Mouse (Mus musculus): ENCODE measurements around the gene Ccdc103.

DNA sequence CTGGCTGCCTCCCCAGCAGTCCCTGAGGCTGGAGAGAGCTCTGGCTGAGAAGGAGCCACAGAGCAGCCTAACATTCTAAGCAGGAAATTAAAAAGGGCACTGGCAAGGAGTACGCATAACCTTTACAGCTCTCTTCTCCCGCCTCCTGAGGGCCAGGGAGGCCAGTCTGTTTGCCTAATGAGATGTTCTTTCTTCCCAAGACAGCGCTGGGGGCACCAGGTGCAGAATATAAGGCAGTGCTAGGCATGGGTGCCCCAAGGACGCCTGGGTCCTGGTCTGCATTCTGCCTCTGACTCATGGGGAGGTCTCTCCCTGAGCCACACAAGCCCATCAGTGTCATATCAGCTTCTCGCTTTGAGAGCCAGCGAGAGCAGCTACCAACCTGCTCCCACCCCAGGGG, 40.5 kb downstream of the Ccdc103 start:
- TF ChIP-seq CTCF (IDR thresholded peaks at IDR 0.05; ENCODE audit: borderline replicate concordance, extremely low read depth, insufficient read depth, insufficient read length) = no peak
- no peak for TF ChIP-seq POLR2A (IDR thresholded peaks at IDR 0.05; ENCODE audit: borderline replicate concordance, extremely low read depth, insufficient read depth, insufficient read length, poor library complexity, severe bottlenecking)
